Mouse (Mus musculus) kidney, postnatal 10 days (tissue): ENCODE results near the gene Nat8f6.
"Not testable (repeated sequence)": the region's sequence is repeated elsewhere in the genome, so short reads cannot be mapped to it uniquely, and the experiment has no call there.

Source experiments
- DNase-seq: peaks from one replicate; pipeline ENCODE4 v3.0.0; 2021; ENCODE audit warnings: mixed read lengths

The Nat8f6 gene

GRCm38 (mm10) chr6:85835104-85835503, 14.3 kb upstream of the Nat8f6 start:
- peak; percentile 30 for DNase-seq

GRCm38 (mm10) chr6:85834504-85835100, 13.8 kb upstream of the Nat8f6 start:
- not testable (repeated sequence) for DNase-seq

GRCm38 (mm10) chr6:85831796-85832321, 11.1 kb upstream of the Nat8f6 start, which contains the start of gene Nat8:
Gene Nat8 (minus strand): TSS chr6:85832082.
- DNase-seq = no peak

- DNase-seq = no peak
Observed at GRCm38 (mm10) chr6:85829462-85829861, 8.7 kb upstream of the Nat8f6 start.

DNA sequence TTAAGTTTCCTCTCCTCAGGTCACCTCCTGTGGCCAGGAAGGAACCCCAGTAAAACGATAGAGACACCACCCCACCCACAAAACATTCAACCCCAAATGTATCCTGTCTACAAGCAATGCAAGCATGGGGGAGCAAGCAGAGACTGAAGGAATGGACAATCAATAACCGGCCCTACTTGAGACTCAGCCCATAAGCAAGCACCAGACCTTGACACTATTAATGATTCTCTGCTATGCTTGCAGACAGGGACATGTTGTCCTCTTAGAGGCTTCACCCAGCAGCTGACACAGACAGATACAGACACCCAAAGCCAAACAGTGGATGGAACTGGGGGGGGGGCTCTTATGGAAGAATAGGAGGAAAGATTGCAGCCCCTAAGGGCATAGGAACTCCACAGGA, 5.1 kb upstream of the Nat8f6 start:
- DNase-seq = no peak

DNA sequence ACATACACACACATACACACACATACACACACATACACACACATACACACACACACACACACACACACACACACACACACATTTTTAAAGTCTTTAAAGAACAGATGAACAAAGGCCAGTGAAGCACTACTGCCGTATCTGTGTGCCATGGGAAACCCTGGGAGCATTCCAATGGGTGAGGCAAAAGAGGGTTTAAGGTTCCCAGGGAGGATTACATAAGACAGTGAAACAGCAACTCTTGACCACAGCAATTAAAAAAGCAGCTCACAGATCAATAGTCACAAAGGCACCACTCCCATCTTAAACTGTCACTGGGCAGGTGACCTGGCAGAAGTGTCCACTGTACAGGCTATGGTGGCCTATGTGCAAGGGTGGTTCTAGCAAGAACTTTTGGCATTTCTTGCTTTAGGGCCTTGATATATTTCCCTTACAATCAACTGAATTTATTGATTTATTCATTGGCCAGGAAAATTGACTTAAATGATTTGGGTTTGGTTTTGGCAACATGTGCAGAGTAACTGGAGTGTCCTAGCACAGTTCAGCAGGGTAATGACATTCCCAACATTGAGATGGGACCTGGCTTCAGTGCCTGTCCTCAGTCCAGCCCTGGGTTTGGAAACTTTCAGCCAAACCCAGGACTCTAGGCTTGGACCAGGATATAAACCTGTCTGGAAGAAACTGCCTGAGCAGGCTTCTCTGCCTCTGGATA, 2.8 kb upstream of the Nat8f6 start:
- DNase-seq = no peak

- DNase-seq = no peak
Observed at GRCm38 (mm10) chr6:85822286-85822685, 1.5 kb upstream of the Nat8f6 start.

GRCm38 (mm10) chr6:85818338-85818737, 2.4 kb downstream of the Nat8f6 start:
- DNase-seq = no peak

DNA sequence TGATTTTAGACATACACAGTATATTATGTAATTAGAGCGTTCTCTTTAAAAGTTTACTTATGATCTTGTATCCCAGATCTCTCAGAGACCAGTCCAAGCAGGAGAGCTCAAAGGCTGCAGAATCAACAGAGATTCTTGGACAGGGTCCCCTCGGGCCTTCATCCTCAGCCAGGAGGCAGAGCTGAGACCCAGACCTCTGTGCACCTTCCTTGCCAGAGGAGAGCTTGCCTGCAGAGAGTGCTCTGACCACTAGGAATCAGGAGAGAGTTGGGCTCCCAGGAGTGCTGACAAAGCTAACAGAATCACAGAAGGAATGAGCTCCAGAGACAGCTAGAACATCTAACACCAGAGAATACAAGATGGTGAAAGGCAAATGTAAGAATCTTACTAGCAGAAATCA, 7.4 kb downstream of the Nat8f6 start:
- no peak for DNase-seq

- peak; percentile 16 for DNase-seq
Observed at GRCm38 (mm10) chr6:85810942-85811537, 9.7 kb downstream of the Nat8f6 start.

GRCm38 (mm10) chr6:85810514-85810913, 10.2 kb downstream of the Nat8f6 start:
- not testable (repeated sequence) for DNase-seq

- not testable (repeated sequence) for DNase-seq
Observed at GRCm38 (mm10) chr6:85809784-85810183, 11.0 kb downstream of the Nat8f6 start.

GRCm38 (mm10) chr6:85803180-85803579, 17.6 kb downstream of the Nat8f6 start:
- DNase-seq = not testable (repeated sequence)

DNA sequence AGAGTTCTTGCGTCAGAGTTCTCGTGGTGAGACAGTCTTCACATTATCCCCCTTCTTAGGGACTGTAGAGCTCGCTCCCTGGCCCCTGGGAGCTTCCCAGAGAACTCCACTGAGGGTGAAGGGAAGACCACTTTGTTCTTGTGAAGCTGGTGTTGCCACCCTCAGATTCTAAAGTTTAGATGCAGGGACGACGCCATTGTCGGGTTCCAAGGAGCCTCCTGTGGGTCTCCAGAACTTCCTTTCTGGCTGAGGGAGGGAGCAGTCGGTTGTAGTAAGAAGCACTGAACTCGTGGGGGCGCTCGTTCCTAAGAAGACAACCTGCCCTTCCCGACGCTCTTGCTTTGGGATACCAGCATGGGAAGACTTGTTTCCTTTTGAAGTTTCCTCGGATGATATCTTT, 55.2 kb downstream of the Nat8f6 start, which contains the start of gene Nat8f3:
Nat8f3 (minus strand) TSS at position 223 of the 400 bp plus-strand sequence.
- peak; percentile 50 for DNase-seq

- DNase-seq = not testable (repeated sequence)
Observed at GRCm38 (mm10) chr6:85763127-85764070, 57.4 kb downstream of the Nat8f6 start.

GRCm38 (mm10) chr6:85762678-85763077, 58.1 kb downstream of the Nat8f6 start:
- DNase-seq = not testable (repeated sequence)
